Mouse (Mus musculus) spleen, adult 2 months (tissue): ENCODE results near the gene Sema3g. TPM values are rescaled to one million over a fixed set of nuclear protein-coding genes. Genes with fewer than 3 reads are reported as not detected.

Experiments used
- DNase-seq, 2 experiments: peaks; one replicate each; pipeline versions ENCODE4 v3.0.0 to v3.0.0-alpha.2; 2012 to 2021; ENCODE audit warnings: low spot score in 2 of 2, low read depth in 1 of 2
- H3K27ac ChIP-seq: fragments of 200-500 bp; 2 replicates; pipeline ENCODE4 v1.5.1; 2012; ENCODE audit warnings: low read length, inconsistent platforms; ENCODE audit not compliant: insufficient read depth
- H3K27me3 ChIP-seq: fragments of 200-500 bp; 2 replicates; pipeline ENCODE4 v1.6.1; 2012; ENCODE audit warnings: mild to moderate bottlenecking, moderate library complexity, low read length, inconsistent platforms; ENCODE audit not compliant: control insufficient read depth, insufficient read depth
- H3K36me3 ChIP-seq: fragments of 200-500 bp; 2 replicates; pipeline ENCODE4 v1.6.1; 2012; ENCODE audit warnings: mild to moderate bottlenecking, low read length, inconsistent platforms; ENCODE audit not compliant: control insufficient read depth, insufficient read depth
- H3K4me1 ChIP-seq: fragments of 200-500 bp; 2 replicates; pipeline ENCODE4 v1.6.1; 2011; ENCODE audit warnings: inconsistent platforms; ENCODE audit not compliant: control insufficient read depth, insufficient read depth, insufficient read length
- H3K4me3 ChIP-seq: fragments of 200-500 bp; 2 replicates; pipeline ENCODE4 v1.5.1; 2011; ENCODE audit warnings: mild to moderate bottlenecking, inconsistent platforms; ENCODE audit not compliant: insufficient read depth, insufficient read length; ENCODE audit errors: extremely low read depth
- CTCF ChIP-seq: fragments of 200-500 bp; IDR thresholded peaks from 2 replicates; pipeline ENCODE4 v1.5.1; 2011; ENCODE audit warnings: mild to moderate bottlenecking, inconsistent platforms; ENCODE audit not compliant: insufficient read depth, insufficient read length, insufficient replicate concordance; ENCODE audit errors: extremely low read depth
- POLR2A ChIP-seq: fragments of 200-500 bp; IDR thresholded peaks from 2 replicates; pipeline ENCODE4 v1.6.1; 2011; ENCODE audit warnings: low read depth, low read length, inconsistent platforms
- WGBS: fragments of 180-500 bp; shearing (Covaris S2); methylation state at CpG from one replicate; pipeline ENCODE4 v1.1.7; 2018; 5-methylcytosine and 5-hydroxymethylcytosine counted together
- polyA plus RNA-seq: library from polyadenylated mRNA; depleted of rRNA; stranded (reverse); fragments of >200 nt; gene quantifications from 2 replicates; pipeline ENCODE4 v1.2.3, GENCODE M21; 2012

Gene Sema3g
- polyA plus RNA-seq, 1 experiment = 4.3 TPM

GRCm38 (mm10) chr14:31251626-31252025 lies 34.0 kb downstream of the Sema3g start:
- H3K4me3 ChIP-seq = peak overlapping the region; percentile 87
- peak overlapping the region; percentile 100 for H3K27ac ChIP-seq
- no peaks in the 10 kb centered on the region for H3K27me3 ChIP-seq
- no peak for DNase-seq
- H3K4me1 ChIP-seq = no peaks in the 10 kb centered on the region; the same call in 1 of the 2 replicates
- TF ChIP-seq POLR2A (no peak), CTCF (no peak)
- 1% methylated on average over 18 of the region's 18 CpGs for WGBS
- H3K36me3 ChIP-seq = peaks cover 19% of the 10 kb centered on the region

- Histone ChIP-seq H3K27me3 (no peaks in the 10 kb centered on the region), H3K4me3 (peak overlapping the region; percentile 87; the same call in 1 of the 2 replicates), H3K36me3 (peaks cover 23% of the 10 kb centered on the region), H3K4me1 (no peaks in the 10 kb centered on the region; the same call in 1 of the 2 replicates), H3K27ac (no peak overlapping the region)
- DNase-seq = no peak
- 83% methylated on average over 5 of the region's 5 CpGs for WGBS
- TF ChIP-seq CTCF = no peak
- no peak for TF ChIP-seq POLR2A
Measured at GRCm38 (mm10) chr14:31252091-31252490, 34.4 kb downstream of the Sema3g start.

DNA sequence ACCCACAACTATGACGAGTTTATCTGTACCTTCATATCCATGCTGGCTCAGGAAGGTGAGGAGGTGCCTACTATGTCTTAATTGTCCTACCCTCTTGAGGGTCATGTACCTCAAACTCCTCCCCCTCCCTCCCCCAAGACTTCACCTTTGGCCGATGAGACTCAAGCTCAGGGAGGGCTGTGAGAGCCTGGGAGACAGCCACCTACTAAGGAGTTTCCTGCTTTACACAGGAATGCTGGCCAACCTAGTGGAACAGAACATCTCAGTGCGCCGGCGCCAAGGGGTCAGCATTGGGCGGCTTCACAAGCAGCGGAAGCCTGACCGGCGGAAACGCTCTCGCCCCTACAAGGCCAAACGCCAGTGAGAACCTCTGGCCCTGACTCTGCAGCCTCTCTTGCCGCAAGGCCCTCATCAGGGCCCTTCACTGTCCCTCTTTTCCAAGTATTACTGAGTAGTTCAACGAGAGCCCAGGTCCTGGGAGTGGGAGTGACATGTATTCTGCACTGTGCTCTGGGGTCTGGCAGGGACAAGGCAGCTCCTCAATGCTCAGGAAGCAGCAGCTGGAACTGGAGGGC lies 40.9 kb downstream of the Sema3g start:
- no peak overlapping the region for H3K27ac ChIP-seq
- H3K4me1 ChIP-seq = no peaks in the 10 kb centered on the region
- no peaks in the 10 kb centered on the region for H3K27me3 ChIP-seq
- no peak for DNase-seq
- no peak overlapping the region for H3K4me3 ChIP-seq
- 95% methylated on average over 14 of the region's 14 CpGs for WGBS
- TF ChIP-seq POLR2A = no peak
- TF ChIP-seq CTCF = no peak
- H3K36me3 ChIP-seq = peaks cover 50% of the 10 kb centered on the region

GRCm38 (mm10) chr14:31260374-31260773 lies 42.7 kb downstream of the Sema3g start:
- Histone ChIP-seq H3K4me3 (no peak overlapping the region), H3K27me3 (no peaks in the 10 kb centered on the region), H3K4me1 (no peaks in the 10 kb centered on the region), H3K27ac (no peak overlapping the region), H3K36me3 (peaks cover 41% of the 10 kb centered on the region)
- WGBS = 83% methylated on average over 4 of the region's 4 CpGs
- no peak for DNase-seq
- TF ChIP-seq CTCF (no peak), POLR2A (no peak)

- 91% methylated on average over 9 of the region's 9 CpGs for WGBS
- no peak for DNase-seq
- Histone ChIP-seq H3K27ac (no peak overlapping the region), H3K27me3 (no peaks in the 10 kb centered on the region), H3K4me1 (no peaks in the 10 kb centered on the region), H3K4me3 (no peak overlapping the region), H3K36me3 (peaks cover 38% of the 10 kb centered on the region)
- TF ChIP-seq POLR2A (no peak), CTCF (no peak)
Measured at GRCm38 (mm10) chr14:31260932-31261331, 43.3 kb downstream of the Sema3g start.

DNA sequence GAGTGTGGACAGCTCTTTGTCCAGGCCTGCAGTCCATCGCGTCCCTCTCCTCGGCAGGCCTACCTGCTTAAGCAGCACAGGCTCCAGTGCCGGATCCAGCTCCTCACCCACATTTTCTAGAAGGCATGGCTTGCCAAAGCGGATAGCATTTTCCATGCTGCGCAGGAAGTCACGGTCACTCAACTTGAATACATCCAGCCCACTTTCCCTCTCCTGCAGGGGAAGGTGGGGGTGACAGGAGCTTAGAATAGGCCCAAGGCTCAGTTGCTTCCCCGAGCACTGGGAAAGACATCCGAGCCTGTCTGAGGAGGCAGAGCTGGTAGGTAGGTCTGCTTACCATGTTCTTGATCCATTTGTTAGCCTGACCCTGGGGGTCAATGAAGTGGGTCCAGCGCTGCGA lies 50.0 kb downstream of the Sema3g start:
- H3K27me3 ChIP-seq = no peaks in the 10 kb centered on the region
- no peak overlapping the region for H3K27ac ChIP-seq
- 94% methylated on average over 11 of the region's 11 CpGs for whole genome bisulfite sequencing
- H3K36me3 ChIP-seq = no peaks in the 10 kb centered on the region
- H3K4me3 ChIP-seq = no peak overlapping the region
- TF ChIP-seq POLR2A (no peak), CTCF (no peak)
- no peak for DNase-seq
- H3K4me1 ChIP-seq = no peaks in the 10 kb centered on the region

DNA sequence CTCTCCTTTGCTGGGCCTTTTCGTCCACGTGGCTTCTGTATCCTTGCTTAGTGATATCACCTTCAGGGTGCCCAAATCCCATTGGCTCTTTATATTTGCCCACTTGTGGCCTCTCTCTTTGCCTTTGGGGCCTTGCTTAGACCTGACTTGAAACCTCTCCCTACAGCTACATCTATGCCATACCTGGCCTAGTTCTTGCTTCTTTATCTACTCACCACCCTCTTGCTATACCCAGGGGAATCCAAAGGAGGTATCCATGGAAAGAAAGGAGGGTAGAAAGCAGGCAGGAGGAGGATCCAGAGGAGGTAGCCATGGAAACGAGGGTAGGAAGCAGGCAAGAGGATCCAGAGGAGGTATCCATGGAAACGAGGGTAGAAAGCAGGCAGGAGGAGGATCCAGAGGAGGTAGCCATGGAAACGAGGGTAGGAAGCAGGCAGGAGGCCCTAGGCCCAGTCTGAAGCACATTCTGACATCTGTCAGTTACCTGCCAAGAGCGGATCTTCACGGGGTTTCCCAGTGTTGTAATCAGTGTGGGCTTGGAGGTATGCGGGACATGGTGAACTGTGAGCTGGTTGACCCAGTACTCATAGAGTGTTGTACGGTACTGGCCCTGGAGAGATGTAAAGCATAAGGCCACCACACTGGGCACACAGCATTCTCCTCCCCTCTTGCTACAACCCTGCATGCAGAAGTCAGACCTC lies 50.8 kb downstream of the Sema3g start:
- 83% methylated on average over 9 of the region's 9 CpGs for WGBS
- TF ChIP-seq CTCF (no peak), POLR2A (no peak)
- no peak overlapping the region for H3K27ac ChIP-seq
- H3K4me1 ChIP-seq = no peaks in the 10 kb centered on the region
- no peaks in the 10 kb centered on the region for H3K36me3 ChIP-seq
- no peak for DNase-seq
- no peak overlapping the region for H3K4me3 ChIP-seq
- H3K27me3 ChIP-seq = no peaks in the 10 kb centered on the region
